Mouse (Mus musculus) megakaryocyte, embryonic 14.5 days (primary cell): ENCODE measurements around the gene Scel. TPM values are rescaled to one million over a fixed set of nuclear protein-coding genes. Genes with fewer than 3 reads are reported as not detected.
"Not testable (repeated sequence)": the region's sequence is repeated elsewhere in the genome, so short reads cannot be mapped to it uniquely, and the experiment has no call there.

Experiments
- H3K27me3 ChIP-seq: replicated peaks from 2 replicates; pipeline ENCODE3; 2012; ENCODE audit warnings: inconsistent platforms
- H3K36me3 ChIP-seq: replicated peaks from 2 replicates; pipeline ENCODE3; 2012; ENCODE audit warnings: low read length, inconsistent platforms, mixed read lengths
- H3K4me1 ChIP-seq: 2 replicates; pipeline ENCODE4 v1.6.1; 2012; ENCODE audit warnings: inconsistent platforms
- H3K4me3 ChIP-seq: replicated peaks from 2 replicates; pipeline ENCODE3; 2012; ENCODE audit warnings: moderate library complexity, mild to moderate bottlenecking, inconsistent platforms
- H3K9me3 ChIP-seq: 2 replicates; pipeline ENCODE4 v1.6.1; 2012; ENCODE audit warnings: inconsistent platforms
- FLI1 ChIP-seq: IDR thresholded peaks from 2 replicates; pipeline ENCODE4 v1.6.1; 2012; ENCODE audit warnings: low read length, inconsistent platforms, mixed read lengths
- GATA1 ChIP-seq: IDR thresholded peaks from 3 replicates; pipeline ENCODE4 v1.6.1; 2012; ENCODE audit warnings: mixed read lengths, low read length, inconsistent platforms, borderline replicate concordance
- polyA plus RNA-seq: library from polyadenylated mRNA; stranded (reverse); fragments of >175 nt; gene quantifications from 2 replicates; pipeline ENCODE4 v1.2.3, GENCODE M21; 2012; ENCODE audit warnings: low replicate concordance; ENCODE audit not compliant: insufficient read depth

The Scel gene
- polyA plus RNA-seq = not detected in 2 replicates

DNA sequence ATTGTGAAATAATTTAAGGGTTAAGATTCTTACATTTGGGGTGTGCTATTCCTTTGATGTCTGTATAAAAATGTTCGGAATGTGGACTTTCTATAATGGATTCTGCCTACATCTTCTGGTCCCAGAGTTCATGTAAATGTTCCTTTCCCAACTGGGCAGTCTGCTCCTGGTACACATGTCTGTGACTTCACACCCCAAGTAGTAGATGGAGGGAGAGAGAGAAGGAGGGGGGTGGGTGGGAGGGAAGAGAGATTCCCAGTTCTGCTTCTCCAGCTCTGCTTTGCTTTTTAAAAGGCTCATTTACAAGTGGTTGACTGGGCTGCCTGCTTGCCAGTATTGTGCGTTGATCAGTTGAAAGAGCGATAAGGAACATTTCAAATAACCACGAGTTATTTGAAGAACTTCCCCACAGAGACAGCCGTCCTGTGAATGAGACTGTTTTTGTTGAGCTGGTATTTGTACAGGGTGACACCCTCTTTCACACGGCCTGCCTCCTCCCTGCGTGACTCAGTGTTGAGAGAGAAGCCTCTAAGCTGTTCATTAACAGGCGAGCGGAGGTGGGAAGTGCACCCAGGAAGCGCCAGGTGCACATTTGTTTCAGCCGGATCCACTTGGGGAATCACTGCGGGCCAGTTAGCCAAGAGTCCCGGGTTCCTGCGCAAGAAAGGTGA is at the start of gene Scel:
Gene Scel (plus strand): TSS at position 541 of the 671 bp plus-strand sequence.
- Histone ChIP-seq H3K27me3 (no peaks in the 10 kb centered on the region), H3K36me3 (no peaks in the 10 kb centered on the region), H3K9me3 (no peaks in the 10 kb centered on the region), H3K4me3 (no peak within 1 kb of the TSS), H3K4me1 (no peaks in the 10 kb centered on the region)
- TF ChIP-seq GATA1 (no peak), FLI1 (no peak)

DNA sequence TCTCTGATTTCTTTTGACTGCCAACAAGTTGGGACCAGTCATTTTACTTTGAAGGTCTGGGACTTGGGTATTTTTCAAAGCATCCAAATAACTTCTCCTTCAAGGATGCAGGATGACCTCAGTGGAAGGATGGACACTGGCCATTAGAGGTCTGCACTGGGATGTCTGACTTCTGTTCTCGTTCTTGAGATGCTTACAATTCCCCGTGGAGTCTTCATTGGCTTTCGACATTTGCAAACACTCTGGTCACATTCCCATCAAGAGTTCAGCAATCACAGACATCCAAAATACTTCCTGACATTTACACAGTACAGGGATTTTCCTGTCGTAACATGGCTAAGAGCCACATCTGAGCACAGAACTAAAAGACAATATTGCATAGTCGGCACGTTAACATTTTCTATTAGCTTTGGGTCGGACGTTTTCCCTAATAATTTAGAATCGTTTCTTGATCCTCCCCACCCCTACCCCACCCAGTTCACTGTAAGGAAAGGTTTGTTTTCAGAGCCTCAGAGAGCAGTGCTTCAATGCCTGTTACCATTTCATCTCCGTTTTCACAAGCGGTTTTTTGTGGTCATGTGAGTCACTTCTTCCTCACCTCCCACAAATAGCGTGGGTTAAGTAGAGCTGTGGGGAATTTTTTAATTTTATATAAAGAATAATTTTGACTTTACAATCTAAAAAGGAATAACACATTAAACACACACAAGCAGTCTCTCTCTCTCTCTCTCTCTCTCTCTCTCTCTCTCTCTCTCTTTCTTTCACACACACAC is 44.3 kb upstream of the Scel start:
- H3K36me3 ChIP-seq = no peaks in the 10 kb centered on the region
- H3K9me3 ChIP-seq = no peaks in the 10 kb centered on the region
- no peak overlapping the region for H3K4me3 ChIP-seq
- H3K4me1 ChIP-seq = peaks cover 23% of the 10 kb centered on the region
- TF ChIP-seq GATA1 = no peak
- no peak for TF ChIP-seq FLI1
- H3K27me3 ChIP-seq = no peaks in the 10 kb centered on the region

GRCm38 (mm10) chr14:103469464-103470015 is 43.6 kb upstream of the Scel start:
- no peaks in the 10 kb centered on the region for H3K9me3 ChIP-seq
- H3K4me3 ChIP-seq = peak overlapping the region; percentile 89
- peaks cover 23% of the 10 kb centered on the region for H3K4me1 ChIP-seq
- no peak for TF ChIP-seq FLI1
- no peak for TF ChIP-seq GATA1
- no peaks in the 10 kb centered on the region for H3K36me3 ChIP-seq
- H3K27me3 ChIP-seq = no peaks in the 10 kb centered on the region

- no peaks in the 10 kb centered on the region for H3K36me3 ChIP-seq
- no peak overlapping the region for H3K4me3 ChIP-seq
- no peaks in the 10 kb centered on the region for H3K9me3 ChIP-seq
- TF ChIP-seq GATA1 (no peak), FLI1 (no peak)
- no peaks in the 10 kb centered on the region for H3K27me3 ChIP-seq
- peaks cover 23% of the 10 kb centered on the region for H3K4me1 ChIP-seq
Observed at GRCm38 (mm10) chr14:103471074-103471778, 41.9 kb upstream of the Scel start.

- no peak for TF ChIP-seq FLI1
- TF ChIP-seq GATA1 = no peak
- Histone ChIP-seq H3K27me3 (no peaks in the 10 kb centered on the region), H3K4me1 (peaks cover 23% of the 10 kb centered on the region), H3K9me3 (no peaks in the 10 kb centered on the region), H3K4me3 (no peak overlapping the region), H3K36me3 (no peaks in the 10 kb centered on the region)
Observed at GRCm38 (mm10) chr14:103471806-103472553, 41.2 kb upstream of the Scel start.

DNA sequence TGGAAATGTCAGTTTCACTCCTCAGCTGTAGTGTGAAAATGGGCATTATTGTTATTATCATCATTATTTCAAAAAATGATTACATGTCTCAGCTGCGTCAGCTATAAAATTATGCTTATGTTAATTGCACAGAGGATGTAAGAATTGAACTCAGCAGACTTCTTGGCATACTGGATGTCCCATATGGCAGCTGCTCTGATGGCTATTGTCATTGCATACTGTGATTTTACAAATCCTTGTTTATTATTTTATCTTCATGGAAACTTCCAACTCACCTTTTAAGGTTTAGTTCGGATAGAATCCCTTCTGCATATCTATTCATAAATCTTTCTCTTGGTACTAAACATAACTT is 40.6 kb upstream of the Scel start:
- Histone ChIP-seq H3K27me3 (no peaks in the 10 kb centered on the region), H3K9me3 (no peaks in the 10 kb centered on the region), H3K4me1 (peaks cover 28% of the 10 kb centered on the region), H3K36me3 (no peaks in the 10 kb centered on the region), H3K4me3 (no peak overlapping the region)
- TF ChIP-seq FLI1 (no peak), GATA1 (no peak)

- H3K9me3 ChIP-seq = no peaks in the 10 kb centered on the region
- no peaks in the 10 kb centered on the region for H3K36me3 ChIP-seq
- TF ChIP-seq GATA1 (no peak), FLI1 (no peak)
Observed at GRCm38 (mm10) chr14:103475312-103475711, 37.8 kb upstream of the Scel start.

DNA sequence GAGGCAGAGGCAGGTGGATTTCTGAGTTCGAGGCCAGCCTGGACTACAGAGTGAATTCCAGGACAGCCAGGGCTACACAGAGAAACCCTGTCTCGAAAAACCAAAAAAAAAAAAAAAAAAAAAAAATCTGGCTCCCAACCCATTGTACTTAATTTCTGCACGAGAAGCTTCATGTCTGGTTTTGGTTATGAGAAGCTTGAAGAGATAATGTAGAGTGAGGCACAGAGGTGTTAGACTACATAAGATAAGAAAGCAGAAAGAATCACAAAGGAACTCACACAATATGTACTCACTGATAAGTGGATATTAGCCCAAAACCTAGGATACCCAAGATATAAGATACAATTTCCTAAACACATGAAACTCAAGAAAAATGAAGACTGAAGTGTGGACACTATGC is 36.9 kb upstream of the Scel start:
- not testable (repeated sequence) for H3K9me3 ChIP-seq, H3K36me3 ChIP-seq, H3K4me3 ChIP-seq, H3K27me3 ChIP-seq
- peaks cover 13% of the 10 kb centered on the region for H3K4me1 ChIP-seq

More at GRCm38 (mm10) chr14:103475312-103475711, 37.8 kb upstream of the Scel start:
- Histone ChIP-seq H3K4me3 (no peak overlapping the region), H3K4me1 (peaks cover 13% of the 10 kb centered on the region), H3K27me3 (no peaks in the 10 kb centered on the region)

GRCm38 (mm10) chr14:103477281-103477680 is 35.9 kb upstream of the Scel start:
- no peak for TF ChIP-seq GATA1
- TF ChIP-seq FLI1 = no peak
- H3K27me3 ChIP-seq = no peaks in the 10 kb centered on the region
- no peaks in the 10 kb centered on the region for H3K9me3 ChIP-seq
- H3K4me3 ChIP-seq = peak overlapping the region; percentile 83
- no peaks in the 10 kb centered on the region for H3K36me3 ChIP-seq
- H3K4me1 ChIP-seq = peaks cover 8% of the 10 kb centered on the region
